Mouse (Mus musculus): ENCODE results near the gene Rnf217. TPM values are rescaled to one million over a fixed set of nuclear protein-coding genes. Genes with fewer than 3 reads are reported as not detected.

Gene Rnf217
- 5.1 and 5.3 TPM in 2 replicates for polyA plus RNA-seq (2012; rRNA removed)

GRCm38 (mm10) chr10:31609066-31609961 lies at the start of gene Rnf217:
Gene Rnf217, minus strand, starts transcription at chr10:31609184.

GRCm38 (mm10) chr10:31445291-31446124 lies 163.5 kb downstream of the Rnf217 start, which contains the start of gene Tpd52l1:
Gene Tpd52l1, minus strand, starts transcription at chr10:31445958.

Other genes starting within 250 kb of the Rnf217 start
- 30.9 and 36.2 TPM in 2 replicates for gene Tpd52l1, start 163.2 kb downstream of the Rnf217 start, polyA plus RNA-seq (2012; rRNA removed)

Measured in central nervous system, embryonic 18 days (tissue).